12 mouse cellular contexts compared by ENCODE assay signal in the genomic region with DNA sequence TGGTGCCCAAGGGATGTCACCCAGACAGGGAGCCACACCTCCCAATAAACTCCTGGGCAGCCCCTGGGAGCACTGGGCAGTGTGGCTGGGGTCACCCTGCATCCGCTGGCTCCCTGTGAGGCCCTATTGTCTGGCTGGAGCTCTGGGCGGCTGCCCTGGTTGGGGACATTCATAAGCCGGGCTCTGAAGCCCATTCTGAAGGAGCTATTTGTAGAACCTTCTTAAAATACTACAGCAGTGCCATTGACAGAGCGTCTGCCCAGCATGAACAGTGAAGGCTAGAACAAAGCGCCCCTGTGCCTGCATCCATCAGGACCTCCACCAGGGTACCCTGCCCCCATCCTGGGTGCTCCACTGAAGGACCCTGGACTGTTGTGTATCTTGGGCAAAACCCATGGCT.
DNase-seq lines count a peak whose midpoint lies in the region; ATAC-seq lines count a peak whose summit lies in the region.
"Had no signal": no experiment of that assay in that cellular context is flagged by ENCODE, and none has a peak within 500 bp of the region (broad histone marks: within the 10 kb centered on the region; RNA-seq: fewer than 3 reads in every experiment).

No protein-coding gene starts in this region.

- H3K9me3 ChIP-seq in neural tube, embryonic 14.5 days (ENCODE audit: control insufficient read depth, low read length), result no peaks in the 10 kb centered on the region
- H3K9me3 ChIP-seq: hindbrain, embryonic 10.5 days had no signal

- no peak overlapping the region for H3K27ac ChIP-seq in neural tube, embryonic 14.5 days (ENCODE audit: low read depth, low read length)
- H3K27ac ChIP-seq: gastrocnemius, adult 2 months; hindbrain, embryonic 10.5 days had no signal

- H3K36me3 ChIP-seq in neural tube, embryonic 14.5 days (ENCODE audit: control insufficient read depth, insufficient read depth, low read length), result no peaks in the 10 kb centered on the region
- H3K36me3 ChIP-seq: hindbrain, embryonic 10.5 days had no signal

- WGBS in neural tube, embryonic 14.5 days, result 22% methylated on average over 5 of the region's 5 CpGs

- no peak overlapping the region for H3K9ac ChIP-seq in neural tube, embryonic 14.5 days (replicated peaks; ENCODE audit: low read depth, low read length)

- no peak overlapping the region for H3K4me3 ChIP-seq in neural tube, embryonic 14.5 days (ENCODE audit: low read depth, low read length)
- H3K4me3 ChIP-seq: gastrocnemius, adult 2 months; hindbrain, embryonic 10.5 days had no signal

- ATAC-seq in neural tube, embryonic 14.5 days (ENCODE audit: low read depth), result peak; percentile 52; the same call in 1 of the 2 replicates

- H3K4me2 ChIP-seq in neural tube, embryonic 14.5 days (ENCODE audit: low read depth, low read length), result no peak overlapping the region

- no peaks in the 10 kb centered on the region; the same call in 1 of the 2 replicates for H3K4me1 ChIP-seq in neural tube, embryonic 14.5 days (ENCODE audit: control insufficient read depth, insufficient read depth, low read length)

- DNase-seq in frontal cortex, adult 2 months (ENCODE audit: extremely low spot score in 1 of 2, low spot score in 1 of 2), result peak; percentile 12 to 34
- DNase-seq in frontal cortex, postnatal 25 days (ENCODE audit: low spot score in 2 of 2), result no peak
- peak; percentile 57 for DNase-seq in layer of hippocampus, adult 9-11 months
- no peak for DNase-seq in layer of hippocampus, postnatal 25 days (ENCODE audit: extremely low spot score in 1 of 2, low spot score in 1 of 2)
- peak; percentile 22 for DNase-seq in right cerebral cortex, postnatal 25 days
- DNase-seq in right cerebral cortex, adult 2 months (ENCODE audit: low spot score in 2 of 2), result no peak
- no peak for DNase-seq in retina, embryonic 14.5 days (ENCODE audit: low spot score)
- DNase-seq: cerebellum, adult 11 months; gastrocnemius, adult 2 months; lung, adult 18-20 months had no signal

- no peaks in the 10 kb centered on the region for H3K27me3 ChIP-seq in neural tube, embryonic 14.5 days (ENCODE audit: control insufficient read depth, insufficient read depth, low read length)

Comparison
In these comparisons a context has a peak if more than half of its experiments do, and no peak if none do; other contexts are left out.
1. DNase-seq: peak in frontal cortex, adult 2 months (2 of 2), layer of hippocampus, adult 9-11 months (single experiment) and right cerebral cortex, postnatal 25 days (single experiment); none in frontal cortex, postnatal 25 days (0 of 2), layer of hippocampus, postnatal 25 days (0 of 2), right cerebral cortex, adult 2 months (0 of 2) and retina, embryonic 14.5 days (single experiment).